Mouse (Mus musculus): ENCODE measurements around the gene Haus5. TPM values are rescaled to one million over a fixed set of nuclear protein-coding genes. Genes with fewer than 3 reads are reported as not detected.

Haus5 gene
- polyA plus RNA-seq (2014; fragmentation: Nextera tagmentation; extraction: Ambion mirVana): 32.9 and 35.8 TPM in 2 replicates

GRCm38 (mm10) chr7:30664529-30665200 is at the start of gene Haus5:
Haus5 (minus strand) TSS chr7:30664994.
- H3K4me3 ChIP-seq (ENCODE audit: low read depth, low read length): peak within 1 kb of the TSS; percentile 55
- H3K27me3 ChIP-seq (replicated peaks; ENCODE audit: control insufficient read depth, insufficient read depth, low read length): no peaks in the 10 kb centered on the region
- H3K4me2 ChIP-seq (ENCODE audit: low read length): peak within 1 kb of the TSS; percentile 79
- peaks cover 3% of the 10 kb centered on the region; the same call in 1 of the 2 replicates for H3K4me1 ChIP-seq (ENCODE audit: control insufficient read depth, insufficient read depth, low read length)
- peak within 1 kb of the TSS; percentile 74 for H3K9ac ChIP-seq (ENCODE audit: low read length)
- ATAC-seq: peak; percentile 97
- DNase-seq (ENCODE audit: low spot score): peak; percentile 97
- no peaks in the 10 kb centered on the region for H3K9me3 ChIP-seq (replicated peaks; ENCODE audit: control insufficient read depth, low read length)
- WGBS: under 1% methylated on average over 34 of the region's 34 CpGs
- peaks cover 21% of the 10 kb centered on the region for H3K36me3 ChIP-seq (ENCODE audit: control insufficient read depth, insufficient read depth, low read length)
- H3K27ac ChIP-seq (ENCODE audit: low read depth, low read length): peak within 1 kb of the TSS; percentile 63; the same call in 1 of the 2 replicates

DNA sequence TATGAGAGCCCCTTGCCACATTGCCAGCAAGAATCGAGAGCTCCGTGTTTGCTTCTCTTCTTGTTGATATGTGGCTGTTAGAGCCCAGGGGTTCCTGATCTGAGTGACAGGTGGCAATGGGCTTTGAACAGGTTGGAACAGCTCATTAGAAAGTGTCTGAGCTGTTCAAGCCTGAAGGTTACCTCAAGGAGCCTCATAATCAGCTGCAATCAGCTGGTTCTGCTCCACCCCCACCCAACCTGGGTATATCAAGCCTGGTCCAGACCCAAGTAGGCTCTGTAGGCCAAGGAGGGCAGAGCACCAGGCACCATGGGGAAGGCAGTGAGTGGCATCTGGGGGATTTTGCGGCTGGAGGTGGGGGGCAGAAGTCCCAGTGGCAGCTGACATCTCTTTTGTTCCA is 47.1 kb upstream of the Haus5 start, which contains the start of gene Atp4a:
Atp4a (plus strand) TSS at position 268 of the 400 bp plus-strand sequence.
- Histone ChIP-seq H3K36me3 (ENCODE audit: control insufficient read depth, insufficient read depth, low read length) (no peaks in the 10 kb centered on the region), H3K4me1 (ENCODE audit: control insufficient read depth, insufficient read depth, low read length) (no peaks in the 10 kb centered on the region), H3K9ac (ENCODE audit: low read length) (no peak within 1 kb of the TSS), H3K4me2 (ENCODE audit: low read length) (no peak within 1 kb of the TSS), H3K27me3 (replicated peaks; ENCODE audit: control insufficient read depth, insufficient read depth, low read length) (peaks cover 5% of the 10 kb centered on the region), H3K4me3 (ENCODE audit: low read depth, low read length) (no peak within 1 kb of the TSS), H3K27ac (ENCODE audit: low read depth, low read length) (no peak within 1 kb of the TSS), H3K9me3 (replicated peaks; ENCODE audit: control insufficient read depth, low read length) (no peaks in the 10 kb centered on the region)
- ATAC-seq (no peak), DNase-seq (ENCODE audit: low spot score) (no peak)
- WGBS: 91% methylated on average over 3 of the region's 3 CpGs

DNA sequence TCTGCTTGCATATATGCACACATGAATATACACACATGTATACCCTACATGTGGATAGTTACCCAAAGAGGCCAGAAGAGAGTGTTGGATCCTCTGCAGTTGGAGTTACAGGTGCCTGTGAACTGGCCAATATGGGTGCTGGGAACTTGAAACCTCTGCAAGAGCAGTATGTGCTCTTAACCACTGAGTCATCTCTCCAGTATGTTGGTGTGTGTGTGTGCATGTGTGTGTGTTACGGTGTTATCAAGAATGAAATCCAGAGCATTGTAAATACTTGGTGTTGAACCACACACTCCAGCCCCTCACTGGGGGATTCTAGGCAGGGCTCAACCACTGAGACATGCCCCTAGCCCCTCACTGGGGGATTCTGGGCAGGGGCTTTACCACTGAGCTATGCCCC is 42.6 kb upstream of the Haus5 start:
- DNase-seq (ENCODE audit: low spot score) (no peak), ATAC-seq (no peak)
- H3K4me2 ChIP-seq (ENCODE audit: low read length): no peak overlapping the region
- H3K9me3 ChIP-seq (replicated peaks; ENCODE audit: control insufficient read depth, low read length): no peaks in the 10 kb centered on the region
- H3K36me3 ChIP-seq (ENCODE audit: control insufficient read depth, insufficient read depth, low read length): no peaks in the 10 kb centered on the region
- H3K4me1 ChIP-seq (ENCODE audit: control insufficient read depth, insufficient read depth, low read length): no peaks in the 10 kb centered on the region
- no peak overlapping the region for H3K27ac ChIP-seq (ENCODE audit: low read depth, low read length)
- no peak overlapping the region for H3K9ac ChIP-seq (ENCODE audit: low read length)
- H3K4me3 ChIP-seq (ENCODE audit: low read depth, low read length): no peak overlapping the region
- WGBS: 84% methylated on average over 1 of the region's 1 CpGs
- H3K27me3 ChIP-seq (replicated peaks; ENCODE audit: control insufficient read depth, insufficient read depth, low read length): no peaks in the 10 kb centered on the region

- Histone ChIP-seq H3K9me3 (replicated peaks; ENCODE audit: control insufficient read depth, low read length) (no peaks in the 10 kb centered on the region), H3K27me3 (replicated peaks; ENCODE audit: control insufficient read depth, insufficient read depth, low read length) (no peaks in the 10 kb centered on the region), H3K9ac (ENCODE audit: low read length) (no peak overlapping the region), H3K4me3 (ENCODE audit: low read depth, low read length) (no peak overlapping the region), H3K4me1 (ENCODE audit: control insufficient read depth, insufficient read depth, low read length) (no peaks in the 10 kb centered on the region), H3K4me2 (ENCODE audit: low read length) (no peak overlapping the region), H3K27ac (ENCODE audit: low read depth, low read length) (no peak overlapping the region), H3K36me3 (ENCODE audit: control insufficient read depth, insufficient read depth, low read length) (no peaks in the 10 kb centered on the region)
- ATAC-seq: no peak
- 84% methylated on average over 8 of the region's 8 CpGs for WGBS
- no peak for DNase-seq (ENCODE audit: low spot score)
These were observed 41.6 kb upstream of the Haus5 start for GRCm38 (mm10) chr7:30706214-30706882.

GRCm38 (mm10) chr7:30698589-30698988 is 33.8 kb upstream of the Haus5 start, which contains the start of gene 2200002J24Rik:
2200002J24Rik (plus strand) TSS chr7:30698926.
- Histone ChIP-seq H3K4me2 (ENCODE audit: low read length) (no peak within 1 kb of the TSS), H3K4me1 (ENCODE audit: control insufficient read depth, insufficient read depth, low read length) (no peaks in the 10 kb centered on the region), H3K27me3 (replicated peaks; ENCODE audit: control insufficient read depth, insufficient read depth, low read length) (no peaks in the 10 kb centered on the region), H3K4me3 (ENCODE audit: low read depth, low read length) (no peak within 1 kb of the TSS), H3K9me3 (replicated peaks; ENCODE audit: control insufficient read depth, low read length) (no peaks in the 10 kb centered on the region), H3K27ac (ENCODE audit: low read depth, low read length) (no peak within 1 kb of the TSS), H3K9ac (ENCODE audit: low read length) (no peak within 1 kb of the TSS), H3K36me3 (ENCODE audit: control insufficient read depth, insufficient read depth, low read length) (no peaks in the 10 kb centered on the region)
- DNase-seq (ENCODE audit: low spot score) (peak; percentile 37), ATAC-seq (no peak)
- 35% methylated on average over 9 of the region's 9 CpGs for WGBS

- H3K27me3 ChIP-seq (replicated peaks; ENCODE audit: control insufficient read depth, insufficient read depth, low read length): no peaks in the 10 kb centered on the region
- ATAC-seq (no peak), DNase-seq (ENCODE audit: low spot score) (no peak)
- no peaks in the 10 kb centered on the region for H3K4me1 ChIP-seq (ENCODE audit: control insufficient read depth, insufficient read depth, low read length)
- H3K4me3 ChIP-seq (ENCODE audit: low read depth, low read length): no peak overlapping the region
- H3K9ac ChIP-seq (ENCODE audit: low read length): no peak overlapping the region
- no peak overlapping the region for H3K4me2 ChIP-seq (ENCODE audit: low read length)
- H3K36me3 ChIP-seq (ENCODE audit: control insufficient read depth, insufficient read depth, low read length): no peaks in the 10 kb centered on the region
- H3K9me3 ChIP-seq (replicated peaks; ENCODE audit: control insufficient read depth, low read length): no peaks in the 10 kb centered on the region
- WGBS: 78% methylated on average over 5 of the region's 5 CpGs
- no peak overlapping the region for H3K27ac ChIP-seq (ENCODE audit: low read depth, low read length)
These were observed 33.3 kb upstream of the Haus5 start for GRCm38 (mm10) chr7:30698101-30698500.

DNA sequence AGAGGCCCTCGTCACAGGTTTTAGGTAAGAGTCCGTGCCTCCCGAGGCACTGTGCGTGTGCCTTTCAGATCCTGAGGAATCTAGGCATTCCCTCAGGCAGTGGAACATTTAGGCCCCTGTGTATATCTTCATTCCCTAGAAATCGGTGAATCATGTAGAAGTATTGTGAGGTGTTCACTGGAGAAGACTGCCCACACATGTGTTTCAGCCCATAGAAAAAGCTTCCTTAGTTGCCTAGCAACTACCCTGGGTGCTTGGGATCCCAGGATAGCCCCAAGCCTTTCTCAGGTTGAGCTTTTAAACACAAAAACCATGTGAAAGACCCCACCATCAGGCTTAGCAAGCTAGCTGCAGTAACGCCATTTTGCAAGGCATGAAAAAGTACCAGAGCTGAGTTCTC is 23.5 kb upstream of the Haus5 start:
- Histone ChIP-seq H3K27ac (ENCODE audit: low read depth, low read length) (no peak overlapping the region), H3K9me3 (replicated peaks; ENCODE audit: control insufficient read depth, low read length) (no peaks in the 10 kb centered on the region), H3K4me2 (ENCODE audit: low read length) (no peak overlapping the region), H3K36me3 (ENCODE audit: control insufficient read depth, insufficient read depth, low read length) (no peaks in the 10 kb centered on the region), H3K4me1 (ENCODE audit: control insufficient read depth, insufficient read depth, low read length) (no peaks in the 10 kb centered on the region), H3K27me3 (replicated peaks; ENCODE audit: control insufficient read depth, insufficient read depth, low read length) (no peaks in the 10 kb centered on the region; the same call in 1 of the 2 replicates), H3K9ac (ENCODE audit: low read length) (no peak overlapping the region), H3K4me3 (ENCODE audit: low read depth, low read length) (no peak overlapping the region)
- WGBS: 75% methylated on average over 6 of the region's 6 CpGs
- ATAC-seq: no peak
- no peak for DNase-seq (ENCODE audit: low spot score)

- H3K9ac ChIP-seq (ENCODE audit: low read length): no peak overlapping the region
- H3K4me1 ChIP-seq (ENCODE audit: control insufficient read depth, insufficient read depth, low read length): no peaks in the 10 kb centered on the region
- H3K4me2 ChIP-seq (ENCODE audit: low read length): no peak overlapping the region
- no peaks in the 10 kb centered on the region; the same call in 1 of the 2 replicates for H3K27me3 ChIP-seq (replicated peaks; ENCODE audit: control insufficient read depth, insufficient read depth, low read length)
- no peak overlapping the region for H3K4me3 ChIP-seq (ENCODE audit: low read depth, low read length)
- 83% methylated on average over 2 of the region's 2 CpGs for WGBS
- H3K36me3 ChIP-seq (ENCODE audit: control insufficient read depth, insufficient read depth, low read length): no peaks in the 10 kb centered on the region
- no peak for DNase-seq (ENCODE audit: low spot score)
- H3K9me3 ChIP-seq (replicated peaks; ENCODE audit: control insufficient read depth, low read length): no peaks in the 10 kb centered on the region
- no peak for ATAC-seq
- no peak overlapping the region for H3K27ac ChIP-seq (ENCODE audit: low read depth, low read length)
These were observed 18.6 kb upstream of the Haus5 start for GRCm38 (mm10) chr7:30683425-30683824.

- Histone ChIP-seq H3K9ac (ENCODE audit: low read length) (no peak overlapping the region), H3K27me3 (replicated peaks; ENCODE audit: control insufficient read depth, insufficient read depth, low read length) (no peaks in the 10 kb centered on the region), H3K4me1 (ENCODE audit: control insufficient read depth, insufficient read depth, low read length) (no peaks in the 10 kb centered on the region), H3K36me3 (ENCODE audit: control insufficient read depth, insufficient read depth, low read length) (no peaks in the 10 kb centered on the region), H3K9me3 (replicated peaks; ENCODE audit: control insufficient read depth, low read length) (no peaks in the 10 kb centered on the region), H3K4me2 (ENCODE audit: low read length) (no peak overlapping the region), H3K27ac (ENCODE audit: low read depth, low read length) (no peak overlapping the region), H3K4me3 (ENCODE audit: low read depth, low read length) (no peak overlapping the region)
- ATAC-seq (no peak), DNase-seq (ENCODE audit: low spot score) (no peak)
- WGBS: 72% methylated on average over 5 of the region's 5 CpGs
These were observed 17.1 kb upstream of the Haus5 start for GRCm38 (mm10) chr7:30681897-30682296.
